Mouse (Mus musculus) right cerebral cortex, postnatal 36 days (tissue): ENCODE measurements around the gene Fbn1.

Experiments
- DNase-seq, 2 experiments: peaks; one replicate each; pipeline ENCODE4 v3.0.0; 2022; ENCODE audit warnings: low spot score in 2 of 2, mixed read lengths in 1 of 2

Fbn1 gene

DNA sequence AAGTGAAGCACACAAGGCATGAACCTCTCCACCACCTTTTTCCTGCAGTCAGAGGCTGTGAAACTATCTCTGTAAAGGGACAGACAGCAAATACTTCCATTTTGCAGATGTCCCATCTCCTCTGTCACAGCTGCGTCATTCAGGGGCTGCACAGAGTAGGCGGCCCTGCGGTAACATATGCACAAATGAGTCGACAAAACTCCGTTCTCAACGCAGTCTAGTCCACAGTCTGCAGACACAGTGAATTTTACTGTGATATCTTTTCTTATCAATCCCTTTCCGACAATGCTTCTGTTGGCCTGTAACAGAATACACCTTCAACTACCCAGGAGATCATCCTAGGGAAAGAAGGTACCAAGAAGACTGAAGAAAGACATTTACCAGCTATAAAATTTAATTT is 9.6 kb downstream of the Fbn1 start:
- no peak for DNase-seq

DNA sequence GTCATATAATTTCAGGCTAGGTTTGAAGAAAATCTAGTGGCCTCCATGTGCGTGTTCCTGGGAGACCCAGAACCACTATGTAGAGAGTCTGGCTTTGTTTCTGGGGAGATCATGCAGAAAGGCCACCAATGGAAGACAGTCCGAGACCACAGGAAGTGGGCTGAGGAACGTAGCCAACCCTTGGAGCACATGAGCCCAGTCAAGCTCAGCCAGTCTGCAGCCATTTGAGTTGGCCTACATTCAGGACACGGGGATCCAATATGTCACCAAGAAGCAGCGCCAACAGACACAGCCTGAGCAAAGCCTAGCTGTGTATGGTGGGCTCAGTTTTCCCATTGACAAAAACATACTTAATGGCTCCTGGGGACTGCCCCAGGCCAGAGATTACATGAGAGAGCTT is 11.1 kb downstream of the Fbn1 start:
- DNase-seq: no peak

DNA sequence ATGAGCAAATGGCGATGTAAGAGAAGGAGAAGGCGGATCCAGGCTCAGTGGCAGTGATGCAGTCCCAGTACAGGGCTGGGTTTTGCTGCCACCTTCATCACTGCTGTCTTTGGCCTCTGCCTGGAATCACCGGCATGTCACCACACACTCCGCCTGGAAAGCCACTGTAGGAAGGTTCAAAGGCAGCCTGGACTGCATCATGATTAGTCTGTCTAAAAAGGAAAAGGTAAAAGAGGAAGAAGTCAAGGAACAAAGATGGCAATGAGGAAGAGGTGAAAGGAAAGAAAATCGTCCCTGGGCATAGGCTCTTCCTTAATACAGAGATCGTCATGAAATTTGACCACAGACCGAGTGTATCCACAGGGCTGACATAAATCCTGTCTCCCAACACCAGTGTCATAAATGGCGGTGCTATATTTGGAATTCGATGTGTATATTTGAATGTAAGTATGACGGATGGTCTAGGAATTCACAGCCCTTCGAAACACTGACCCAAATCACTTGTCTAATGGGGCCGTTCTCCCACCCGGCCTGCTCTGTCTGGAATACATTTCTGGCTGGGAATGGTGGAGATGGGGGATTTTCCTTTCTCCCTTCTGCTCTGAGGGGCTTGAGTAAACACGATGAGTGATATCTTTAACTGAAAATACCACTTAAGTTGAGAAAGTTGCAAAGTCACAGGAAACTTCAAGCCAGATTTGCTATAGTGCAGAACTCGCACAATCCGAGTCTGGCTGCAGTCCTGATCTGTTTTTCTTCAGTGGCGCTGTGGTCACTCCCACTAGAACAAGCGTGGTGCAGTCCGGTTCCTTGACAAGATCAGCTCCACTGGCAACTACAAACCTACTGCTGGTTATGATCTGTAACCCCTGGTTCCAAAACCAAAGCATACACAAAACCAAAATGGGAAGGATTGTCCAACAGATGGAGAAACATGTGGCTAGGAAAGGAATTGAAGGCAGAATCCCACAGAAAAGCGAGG is 12.7 kb downstream of the Fbn1 start:
- DNase-seq: no peak

DNA sequence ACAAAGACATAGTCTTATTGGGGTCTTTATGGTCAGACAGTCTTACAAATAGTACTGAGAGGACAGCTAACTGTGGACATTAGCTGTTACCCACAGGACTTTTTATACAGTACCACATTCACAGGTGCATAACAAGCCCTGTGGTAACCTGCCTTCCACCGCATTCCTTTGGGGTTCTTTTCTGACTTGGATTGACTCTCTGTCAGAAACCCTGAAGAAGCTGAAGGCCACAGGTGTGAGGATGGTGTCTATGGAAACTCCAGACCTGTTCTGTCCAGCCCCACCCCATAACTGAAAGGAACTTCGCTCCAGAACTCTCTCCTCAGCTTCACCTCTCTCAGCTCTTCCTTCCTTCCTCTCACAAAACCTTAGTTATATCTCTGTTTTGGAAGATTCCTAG is 13.5 kb downstream of the Fbn1 start:
- DNase-seq: no peak

DNA sequence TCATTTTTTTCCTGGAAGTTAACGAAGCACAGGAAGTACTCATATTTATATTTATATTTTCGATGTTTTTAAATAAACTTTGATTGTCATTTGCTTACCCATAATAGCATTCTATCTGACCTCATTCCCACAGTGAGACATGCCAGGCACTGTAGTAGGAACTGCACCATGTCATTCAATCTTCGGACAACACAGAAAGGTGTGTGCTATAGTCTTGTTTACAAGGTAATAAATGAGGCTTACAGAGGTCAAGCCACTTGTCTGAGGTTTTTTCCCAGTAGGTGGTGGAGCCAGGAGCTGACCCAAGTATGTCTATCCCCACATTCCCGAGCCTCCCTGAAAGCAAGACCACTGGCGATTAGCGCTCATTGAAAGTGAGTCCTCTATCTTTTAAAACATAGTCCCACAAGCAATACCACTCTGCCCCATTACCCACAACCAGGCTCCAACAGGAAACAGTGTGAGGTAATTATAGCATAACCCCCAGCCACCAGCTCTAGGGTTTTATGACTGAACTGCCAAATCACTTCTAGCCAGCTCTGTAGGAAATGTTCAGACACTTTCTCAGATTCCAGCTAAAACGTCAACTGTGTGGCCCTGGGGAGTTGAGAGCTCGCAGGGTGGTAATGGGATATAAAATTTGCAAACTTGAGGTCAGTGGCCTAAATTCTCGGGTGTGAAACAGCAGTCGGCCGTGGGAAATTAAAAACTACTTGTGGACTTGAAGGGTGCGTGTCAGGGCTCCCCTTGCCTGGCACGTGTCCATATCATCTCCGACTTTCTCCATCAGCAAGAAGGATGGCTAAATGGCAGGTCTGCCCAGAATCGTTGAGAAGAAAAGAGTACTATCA is 15.5 kb downstream of the Fbn1 start:
- DNase-seq: no peak

DNA sequence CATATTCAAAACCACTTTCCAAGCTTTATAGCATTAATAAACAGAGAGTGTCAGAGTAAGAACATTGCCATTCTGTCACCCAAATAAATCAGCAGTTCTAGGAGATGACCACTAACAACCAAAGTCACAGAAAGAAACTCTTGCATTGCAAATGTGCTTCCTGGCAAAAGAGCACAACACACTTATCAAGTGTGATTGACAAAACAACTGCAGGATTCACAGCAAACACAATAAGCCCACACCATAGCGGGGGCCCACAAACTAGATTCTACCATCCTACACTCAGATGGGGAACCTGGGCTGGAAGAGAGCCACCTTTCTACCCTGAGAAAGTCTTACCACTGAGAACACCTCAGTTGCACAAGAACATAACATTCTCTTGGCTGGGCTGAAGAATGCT is 17.8 kb downstream of the Fbn1 start:
- no peak for DNase-seq

DNA sequence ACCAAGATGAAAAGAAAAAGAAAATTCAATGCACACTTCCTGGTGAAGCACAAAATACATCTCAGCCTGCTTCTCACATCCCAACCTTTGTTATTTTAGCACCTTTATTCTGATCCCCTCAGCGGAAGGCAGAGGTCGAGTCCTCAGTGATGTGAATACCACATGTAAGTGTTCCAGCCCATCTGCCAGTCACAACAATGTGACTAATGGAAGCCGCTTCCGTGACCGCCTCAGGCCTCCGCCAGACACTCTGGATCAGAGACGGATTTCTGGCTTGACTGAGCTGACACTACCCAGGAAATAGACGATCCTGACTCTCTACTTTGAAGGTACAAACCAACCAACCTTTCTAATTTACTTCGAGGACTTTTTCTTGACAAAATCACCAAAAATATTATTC is 22.9 kb downstream of the Fbn1 start:
- no peak for DNase-seq

DNA sequence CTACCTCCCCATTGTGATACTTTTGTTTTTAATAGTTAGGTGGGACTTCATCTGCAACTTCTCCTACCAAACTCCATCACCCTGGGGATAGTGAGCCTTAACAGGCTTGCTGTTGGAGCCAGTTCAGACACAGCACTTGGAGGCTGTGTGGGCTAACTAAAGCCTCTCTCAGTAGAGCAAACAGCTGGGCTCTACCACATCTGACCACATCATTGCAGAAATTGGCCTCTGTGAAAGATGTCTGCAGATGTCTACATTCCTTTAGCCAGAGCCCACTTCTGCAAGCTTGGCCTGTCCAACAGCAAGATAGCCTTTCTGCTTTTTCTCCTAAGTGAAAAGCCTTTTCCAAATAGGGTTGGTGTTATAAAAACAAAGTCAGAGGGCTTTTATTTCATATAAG is 23.6 kb downstream of the Fbn1 start:
- no peak for DNase-seq

DNA sequence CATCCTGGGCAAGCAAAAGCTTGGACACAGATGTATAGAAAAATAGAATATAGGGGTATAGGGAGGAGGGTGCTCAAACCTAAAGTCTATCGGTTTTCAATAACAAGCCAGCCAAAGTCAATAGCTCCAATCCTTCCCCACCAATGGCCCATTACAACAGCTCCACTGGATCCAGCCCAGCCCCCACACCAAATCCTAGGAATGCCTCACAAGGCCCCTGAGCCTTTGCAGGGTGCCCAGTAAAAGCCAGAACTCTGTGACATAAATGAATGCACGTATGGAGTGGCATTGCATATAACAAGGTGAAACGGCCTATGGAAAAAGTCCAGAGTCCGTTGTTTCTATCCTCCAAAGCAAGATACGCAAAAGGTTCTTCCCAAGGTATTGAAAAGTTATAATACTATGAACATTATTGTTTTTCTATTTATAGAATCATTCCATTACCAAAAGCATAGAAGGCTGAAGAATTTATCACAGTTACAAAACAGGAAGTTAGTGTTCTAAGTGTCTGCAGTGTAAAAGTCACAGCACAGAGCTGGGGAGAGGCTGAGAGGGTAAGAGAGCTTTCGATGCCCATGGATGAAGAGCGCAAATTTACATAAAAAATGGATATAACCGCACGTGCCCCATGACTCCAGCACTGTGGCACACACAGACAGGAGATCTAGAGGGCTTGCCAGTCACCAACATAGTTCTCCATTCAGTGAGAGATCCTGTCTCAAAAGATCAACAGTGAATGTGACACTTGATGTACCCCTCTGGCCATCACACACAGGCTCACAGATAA is 26.1 kb downstream of the Fbn1 start:
- no peak for DNase-seq

DNA sequence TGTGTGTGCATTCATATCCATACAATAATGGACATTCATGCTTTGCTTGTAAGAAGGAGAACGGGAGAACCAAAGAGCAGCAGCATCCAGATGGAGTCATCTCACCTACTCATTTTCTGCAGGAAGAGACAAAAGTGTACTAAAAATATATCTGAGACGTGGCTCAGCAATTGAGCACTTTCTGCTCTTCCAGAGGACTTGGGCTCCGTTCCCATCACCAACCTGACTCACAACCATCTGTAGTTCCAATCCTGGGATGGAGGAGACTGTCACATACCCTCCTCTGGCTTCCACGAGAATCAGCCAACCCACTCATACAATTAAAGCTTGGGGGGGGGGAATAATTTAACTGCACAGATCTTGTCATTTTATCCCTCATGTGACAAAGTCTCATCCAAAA is 26.7 kb downstream of the Fbn1 start:
- DNase-seq: peak; percentile 63 to 80

DNA sequence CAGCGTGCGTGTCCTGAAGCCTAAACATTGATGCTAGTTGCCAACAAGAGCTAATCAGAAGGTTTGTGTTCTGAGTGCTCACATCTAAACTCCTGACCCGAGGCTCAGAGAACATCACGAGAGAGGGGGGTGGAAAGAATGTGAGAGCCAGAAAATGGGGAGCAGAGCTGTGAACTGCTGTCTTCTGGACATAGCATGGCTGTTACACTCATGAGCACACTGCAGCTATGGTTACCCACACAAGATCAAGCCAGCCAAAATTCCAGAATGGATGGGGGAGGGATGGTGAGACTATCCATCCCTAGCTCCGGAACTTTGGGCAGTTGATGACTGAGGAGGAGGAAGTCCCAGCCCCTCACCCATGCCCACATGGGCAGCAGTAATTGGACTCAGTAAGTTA is 27.7 kb downstream of the Fbn1 start:
- DNase-seq: no peak

DNA sequence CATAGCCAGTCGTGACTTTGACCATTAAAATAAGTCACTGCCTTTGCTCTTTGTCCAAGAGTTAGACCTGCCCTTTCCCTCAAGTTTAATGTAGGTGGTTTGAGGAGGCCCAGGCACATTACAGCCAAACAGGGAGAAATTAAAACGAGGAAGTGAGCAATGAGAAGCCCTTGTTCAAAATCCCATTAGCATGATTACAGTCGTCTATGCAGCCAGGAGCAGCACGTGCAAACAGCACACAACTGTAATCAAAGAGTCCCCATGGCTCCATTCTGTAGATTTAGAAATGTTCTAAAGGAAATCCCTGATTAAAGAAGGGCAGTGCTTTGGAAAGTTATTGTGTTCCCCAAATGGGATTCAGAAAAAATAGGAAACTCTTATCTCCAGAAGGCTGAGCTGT is 29.1 kb downstream of the Fbn1 start:
- no peak for DNase-seq

DNA sequence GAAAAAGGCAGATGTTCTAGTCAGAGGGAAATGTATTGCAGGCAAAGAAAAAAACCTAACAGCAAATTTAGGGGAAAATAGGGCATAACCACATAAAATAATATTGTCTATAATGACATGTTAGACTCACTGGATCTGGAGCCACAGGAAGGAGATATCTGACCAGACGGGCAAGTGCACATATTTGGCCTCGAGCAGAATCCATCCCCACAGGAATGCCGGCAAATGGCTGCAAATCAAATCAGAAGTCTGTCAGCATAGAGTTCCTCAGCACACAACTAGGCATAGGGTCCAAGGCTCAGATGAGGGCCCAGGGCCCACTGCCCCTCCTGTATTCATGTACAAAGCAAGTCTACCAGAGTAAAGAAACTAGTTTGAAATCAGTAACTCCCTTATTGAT is 30.4 kb downstream of the Fbn1 start:
- no peak for DNase-seq

DNA sequence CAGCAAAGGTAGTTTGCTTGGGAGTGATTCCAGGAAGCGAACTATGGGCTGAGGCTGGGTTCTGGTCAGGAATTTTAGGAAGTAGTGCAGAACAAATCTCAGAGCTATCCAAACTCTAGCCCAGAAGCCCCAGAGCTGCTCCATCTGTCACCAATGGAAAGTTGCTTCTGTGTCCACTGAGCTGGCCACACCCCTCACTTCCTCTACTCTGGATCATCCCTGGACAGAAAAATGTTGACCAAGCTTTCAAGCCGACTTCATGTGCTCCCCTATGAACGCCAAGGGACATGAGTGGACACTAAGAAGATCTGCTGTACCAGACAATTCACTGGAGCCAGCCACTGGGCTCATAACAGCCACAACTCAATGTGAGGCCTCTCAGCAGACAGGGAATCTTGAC is 31.6 kb downstream of the Fbn1 start:
- DNase-seq: no peak

DNA sequence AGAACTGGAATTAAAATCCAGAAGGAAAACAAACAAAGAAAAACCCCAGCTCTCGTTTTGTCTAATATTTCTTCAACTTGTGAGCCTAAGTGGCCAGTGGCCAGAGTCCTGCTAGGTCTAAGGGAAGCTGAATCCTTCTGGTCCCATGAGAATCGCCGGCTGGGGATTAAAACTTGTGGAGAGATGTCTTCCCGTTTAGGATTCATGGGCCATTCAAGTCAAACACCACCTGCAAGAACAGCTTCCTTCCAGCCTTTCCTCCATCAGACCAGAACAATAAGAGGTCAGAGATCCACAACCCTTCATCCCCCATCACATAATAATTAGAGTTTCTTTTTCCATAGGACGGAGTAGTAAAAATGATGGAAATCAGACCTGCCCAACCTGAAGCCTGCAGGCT is 33.1 kb downstream of the Fbn1 start:
- no peak for DNase-seq

DNA sequence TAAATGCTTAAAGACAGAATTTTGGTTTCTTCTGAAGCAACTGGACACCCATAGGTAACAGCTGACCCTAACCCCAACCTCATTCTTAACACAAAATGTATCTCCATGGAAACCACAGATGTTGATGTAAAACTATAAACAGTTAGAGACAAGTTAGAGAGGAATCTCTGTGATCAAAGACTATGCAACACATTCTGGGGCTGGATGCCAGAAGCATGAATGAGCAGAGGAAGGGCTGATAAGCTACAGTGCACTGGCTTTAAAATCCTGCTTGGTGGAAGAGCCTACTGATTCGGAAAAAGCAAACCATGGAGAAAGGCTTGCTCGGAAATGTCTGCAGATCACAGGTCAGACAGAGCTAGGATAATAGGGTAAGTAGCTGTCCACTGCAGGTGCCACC is 34.6 kb downstream of the Fbn1 start:
- DNase-seq: no peak

DNA sequence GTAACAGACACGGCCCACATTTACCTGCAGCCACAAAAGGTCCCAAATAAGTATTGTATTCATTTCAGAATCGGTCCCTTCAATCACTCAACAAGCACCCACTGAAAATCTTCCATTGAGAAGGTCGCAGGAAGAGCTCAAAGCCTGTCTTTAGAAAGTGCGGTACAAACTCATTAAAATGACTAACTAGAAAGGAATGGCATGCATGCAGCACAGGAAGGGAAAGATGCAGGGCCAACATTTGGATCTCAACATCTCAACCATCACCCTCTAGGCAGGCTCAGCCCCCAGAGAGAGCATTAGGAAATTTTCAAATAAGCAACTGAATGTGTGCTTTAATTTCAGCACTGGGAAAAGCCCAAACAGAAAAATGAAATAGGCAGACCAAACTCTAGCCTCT is 36.1 kb downstream of the Fbn1 start:
- no peak for DNase-seq

DNA sequence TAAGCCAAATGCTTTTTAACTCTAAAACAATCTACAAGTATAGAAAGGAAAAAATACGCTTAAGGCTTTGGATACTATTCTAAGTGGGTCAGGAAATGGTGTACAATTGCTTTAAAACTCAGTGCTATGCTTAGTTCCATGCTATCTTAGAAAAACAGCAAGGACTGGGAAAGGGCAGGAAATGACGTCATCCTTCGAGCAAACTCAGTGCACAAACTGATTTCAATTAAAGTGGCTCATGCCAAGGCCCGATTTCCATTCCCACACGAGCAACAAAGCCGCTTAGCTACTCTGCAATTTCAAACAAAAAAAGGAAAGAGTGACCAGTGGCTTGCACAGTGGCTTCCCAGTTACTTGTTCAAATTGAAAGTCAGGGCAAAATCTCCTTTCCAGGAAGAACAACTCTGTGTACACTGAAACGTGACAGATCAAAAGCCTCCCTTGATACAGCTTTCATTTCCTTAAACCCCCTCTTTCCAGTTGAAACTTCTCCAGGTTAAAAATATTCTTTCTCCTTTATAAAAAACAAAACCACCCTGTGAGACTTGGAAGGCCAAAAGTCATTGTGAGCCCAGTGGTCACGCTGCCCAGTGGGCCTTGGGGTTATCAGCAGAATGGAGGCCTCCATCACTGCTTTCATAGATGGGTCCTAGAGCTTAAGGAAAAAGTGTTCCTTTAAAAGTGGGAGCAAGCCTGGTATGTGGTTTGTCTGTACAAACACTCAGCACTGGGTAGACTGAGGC is 37.1 kb downstream of the Fbn1 start:
- DNase-seq: peak in 1 of 2 experiments; percentile 25

DNA sequence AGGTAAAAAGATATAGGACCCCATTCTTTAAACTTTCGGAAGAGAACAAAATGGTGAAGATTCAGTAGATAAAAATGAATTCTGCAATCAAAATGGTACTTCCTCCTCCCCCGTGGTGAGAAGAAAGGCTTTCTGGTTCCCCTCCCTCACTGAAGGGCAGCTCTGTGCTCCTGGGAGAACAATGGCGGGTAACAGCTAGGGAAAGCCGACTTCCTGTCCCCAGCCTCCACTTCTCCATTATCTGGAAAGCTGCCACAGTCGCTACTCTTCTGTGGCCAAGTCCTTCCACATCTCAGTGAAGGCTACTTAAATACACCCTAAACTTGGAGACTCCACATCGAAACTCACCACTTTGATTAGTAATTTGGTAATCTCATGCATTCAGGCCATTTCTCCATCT is 43.8 kb downstream of the Fbn1 start:
- DNase-seq: no peak

DNA sequence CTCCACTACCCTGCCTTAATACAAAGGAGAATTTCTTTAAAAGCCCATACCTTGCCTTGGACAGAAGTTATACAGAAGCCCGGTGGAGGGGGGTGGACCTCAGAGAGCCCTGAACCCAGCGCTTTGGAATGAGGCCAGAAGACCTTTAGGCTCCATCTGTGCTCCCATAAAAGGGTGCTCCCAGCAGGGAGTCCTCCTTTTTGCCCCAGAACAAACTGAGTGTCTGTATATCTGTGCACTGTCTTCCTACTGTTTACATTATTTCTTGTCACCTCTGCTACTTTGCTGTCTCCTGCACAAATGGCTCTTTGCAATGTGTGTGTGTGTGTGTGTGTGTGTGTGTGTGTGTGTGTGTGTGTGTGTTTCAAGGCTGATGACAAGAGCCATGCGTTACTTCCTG is 48.7 kb downstream of the Fbn1 start:
- no peak for DNase-seq

DNA sequence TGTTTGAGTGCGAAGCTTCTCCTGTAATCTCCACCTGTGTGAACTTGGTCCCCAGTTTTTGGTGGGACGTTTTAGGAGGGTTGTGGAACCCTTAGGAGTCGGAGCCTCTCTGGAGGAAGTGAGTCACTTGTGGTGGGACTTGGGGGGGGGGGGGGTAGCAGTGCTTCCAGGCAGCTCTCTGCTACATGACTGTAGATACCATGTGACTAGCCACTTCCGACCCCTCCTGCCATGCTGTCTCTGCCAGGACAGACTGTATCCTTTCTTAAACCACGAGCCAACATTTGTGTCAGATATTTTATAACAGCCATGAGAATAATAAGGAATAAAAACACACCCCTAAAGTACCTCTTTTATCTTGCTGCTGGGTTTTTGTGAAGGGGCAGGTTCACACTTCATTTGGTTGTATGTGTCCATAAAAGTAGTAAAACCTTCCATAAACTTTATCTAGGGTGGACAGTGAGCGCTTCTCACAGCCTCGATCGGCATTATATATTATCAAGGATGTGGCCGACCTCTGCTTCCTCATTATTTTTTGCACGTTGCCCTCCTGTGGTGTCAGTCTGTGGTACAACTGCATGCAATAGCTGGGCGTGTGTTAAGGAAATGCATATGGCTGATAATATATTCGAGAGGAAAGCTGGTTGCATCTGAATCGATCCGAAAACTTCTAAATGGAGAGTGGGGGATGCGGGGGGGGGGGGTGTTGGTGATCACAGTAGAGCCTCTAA is 51.6 kb downstream of the Fbn1 start:
- no peak for DNase-seq
